Mouse (Mus musculus) MEL (cell line): ENCODE data around the gene Aim2. TPM values are rescaled to one million over a fixed set of nuclear protein-coding genes. Genes with fewer than 3 reads are reported as not detected.

ENCODE experiments used
- DNase-seq: peaks from one replicate; pipeline ENCODE4 v3.0.0; 2011; ENCODE audit warnings: low read depth, low spot score
- H3K27ac ChIP-seq: 2 replicates; pipeline ENCODE4 v1.5.1; 2012; ENCODE audit warnings: low read depth, mild to moderate bottlenecking, control low read depth, low read length, moderate library complexity; ENCODE audit not compliant: control insufficient read depth
- H3K27me3 ChIP-seq, 2 experiments: fragments of 150-350 bp in 1 of 2; sonication (generic) in 1 of 2; 2 replicates each; pipeline ENCODE4 v1.6.1; 2012; ENCODE audit warnings: low read length in 2 of 2, mild to moderate bottlenecking in 2 of 2, improper control_type of control experiment in 1 of 2, moderate library complexity in 1 of 2; ENCODE audit not compliant: insufficient read depth in 2 of 2, control insufficient read depth in 1 of 2
- H3K36me3 ChIP-seq, 2 experiments: 2 replicates each; pipeline ENCODE4 v1.6.1; 2012 to 2014; ENCODE audit warnings: low read length in 2 of 2, improper control_type of control experiment in 1 of 2, inconsistent platforms in 1 of 2, mild to moderate bottlenecking in 1 of 2; ENCODE audit not compliant: insufficient read depth in 2 of 2, control insufficient read depth in 1 of 2
- H3K4me1 ChIP-seq, 2 experiments: fragments of 150-350 bp in 1 of 2; sonication (generic) in 1 of 2; 2 replicates each; pipeline ENCODE4 v1.6.1; 2012; ENCODE audit warnings: low read length in 2 of 2, improper control_type of control experiment in 1 of 2, mild to moderate bottlenecking in 1 of 2; ENCODE audit not compliant: insufficient read depth in 2 of 2, control insufficient read depth in 1 of 2
- H3K4me3 ChIP-seq, 2 experiments: fragments of 150-350 bp in 1 of 2; sonication (generic) in 1 of 2; 2 replicates each; pipeline ENCODE4 v1.5.1; 2012; ENCODE audit warnings: low read depth in 2 of 2, low read length in 2 of 2, mild to moderate bottlenecking in 2 of 2, moderate library complexity in 2 of 2, control low read depth in 1 of 2, improper control_type of control experiment in 1 of 2; ENCODE audit not compliant: control insufficient read depth in 1 of 2, insufficient read depth in 1 of 2
- H3K79me2 ChIP-seq: 2 replicates; pipeline ENCODE4 v1.6.1; 2012; ENCODE audit warnings: mild to moderate bottlenecking, low read length, moderate library complexity; ENCODE audit not compliant: control insufficient read depth, poor library complexity, insufficient read depth
- H3K9ac ChIP-seq: 2 replicates; pipeline ENCODE4 v1.6.1; 2012; ENCODE audit warnings: low read depth, mild to moderate bottlenecking, control low read depth, low read length, moderate library complexity; ENCODE audit not compliant: control insufficient read depth, poor library complexity, severe bottlenecking
- H3K9me3 ChIP-seq: fragments of 150-350 bp; sonication (generic); replicated peaks from 2 replicates; pipeline ENCODE4 v1.6.1; 2012; ENCODE audit warnings: mild to moderate bottlenecking, low read length, improper control_type of control experiment, moderate library complexity; ENCODE audit not compliant: insufficient read depth
- BHLHE40 ChIP-seq: IDR thresholded peaks from 2 replicates; pipeline ENCODE4 v1.6.1; 2012; ENCODE audit warnings: low read depth, mild to moderate bottlenecking, inconsistent platforms, low read length, improper control_type of control experiment, borderline replicate concordance
- CHD2 ChIP-seq: IDR thresholded peaks from 2 replicates; pipeline ENCODE4 v1.6.1; 2011; ENCODE audit warnings: low read length, improper control_type of control experiment
- CTCF ChIP-seq, 3 experiments: IDR thresholded peaks in 2 of 3; conservative IDR thresholded peaks in 1 of 3; 2 replicates each; pipeline ENCODE4 v1.5.1; 2011 to 2012; ENCODE audit warnings: low read length in 3 of 3, low read depth in 2 of 3, mild to moderate bottlenecking in 2 of 3, improper control_type of control experiment in 1 of 3, inconsistent platforms in 1 of 3, mixed read lengths in 1 of 3, moderate library complexity in 1 of 3; ENCODE audit not compliant: control insufficient read depth in 1 of 3, insufficient read depth in 1 of 3, poor library complexity in 1 of 3, severe bottlenecking in 1 of 3
- E2F4 ChIP-seq: IDR thresholded peaks from 2 replicates; pipeline ENCODE4 v1.6.1; 2011; ENCODE audit warnings: low read depth, low read length, improper control_type of control experiment, borderline replicate concordance
- ELF1 ChIP-seq: IDR thresholded peaks from 2 replicates; pipeline ENCODE4 v1.6.1; 2014; ENCODE audit warnings: low read depth, mild to moderate bottlenecking, inconsistent platforms, low read length, improper control_type of control experiment, moderate library complexity
- ETS1 ChIP-seq: IDR thresholded peaks from 2 replicates; pipeline ENCODE4 v1.6.1; 2012; ENCODE audit warnings: low read depth, mild to moderate bottlenecking, inconsistent platforms, low read length, improper control_type of control experiment, moderate library complexity
- GABPA ChIP-seq: IDR thresholded peaks from 2 replicates; pipeline ENCODE4 v1.6.1; 2012; ENCODE audit warnings: low read depth, mild to moderate bottlenecking, inconsistent platforms, low read length, improper control_type of control experiment, moderate library complexity
- HCFC1 ChIP-seq: IDR thresholded peaks from 2 replicates; pipeline ENCODE4 v1.6.1; 2012; ENCODE audit warnings: low read depth, mild to moderate bottlenecking, inconsistent platforms, low read length, improper control_type of control experiment, moderate library complexity
- MAZ ChIP-seq: IDR thresholded peaks from 2 replicates; pipeline ENCODE4 v1.6.1; 2012; ENCODE audit warnings: low read depth, mild to moderate bottlenecking, inconsistent platforms, low read length, improper control_type of control experiment
- MXI1 ChIP-seq: IDR thresholded peaks from 2 replicates; pipeline ENCODE4 v1.6.1; 2011; ENCODE audit warnings: mild to moderate bottlenecking, low read depth, low read length, improper control_type of control experiment
- MYB ChIP-seq: IDR thresholded peaks from 2 replicates; pipeline ENCODE4 v1.6.1; 2011; ENCODE audit warnings: mild to moderate bottlenecking, low read depth, low read length, improper control_type of control experiment
- MYC ChIP-seq: IDR thresholded peaks from 2 replicates; pipeline ENCODE4 v1.6.1; 2011; ENCODE audit warnings: low read depth, mild to moderate bottlenecking, low read length, improper control_type of control experiment, moderate library complexity
- NELFE ChIP-seq: IDR thresholded peaks from 2 replicates; pipeline ENCODE4 v1.6.1; 2011; ENCODE audit warnings: low read depth, low read length, improper control_type of control experiment
- NRF1 ChIP-seq: IDR thresholded peaks from 2 replicates; pipeline ENCODE4 v1.6.1; 2014; ENCODE audit warnings: low read depth, mild to moderate bottlenecking, inconsistent platforms, low read length, improper control_type of control experiment, moderate library complexity; ENCODE audit not compliant: poor library complexity, insufficient read depth, severe bottlenecking
- POLR2AphosphoS2 ChIP-seq: IDR thresholded peaks from 2 replicates; pipeline ENCODE4 v1.6.1; 2011; ENCODE audit warnings: low read length, improper control_type of control experiment
- RAD21 ChIP-seq: IDR thresholded peaks from 2 replicates; pipeline ENCODE4 v1.6.1; 2011; ENCODE audit warnings: mild to moderate bottlenecking, low read depth, low read length, improper control_type of control experiment
- RCOR1 ChIP-seq: IDR thresholded peaks from 2 replicates; pipeline ENCODE4 v1.6.1; 2012; ENCODE audit warnings: low read depth, mild to moderate bottlenecking, inconsistent platforms, low read length, improper control_type of control experiment
- SIN3A ChIP-seq: IDR thresholded peaks from 2 replicates; pipeline ENCODE4 v1.6.1; 2012; ENCODE audit warnings: low read length, improper control_type of control experiment, inconsistent platforms
- SMC3 ChIP-seq: IDR thresholded peaks from 2 replicates; pipeline ENCODE4 v1.6.1; 2011; ENCODE audit warnings: low read depth, low read length, improper control_type of control experiment
- TAL1 ChIP-seq: IDR thresholded peaks from 2 replicates; pipeline ENCODE4 v1.6.1; 2012; ENCODE audit warnings: mild to moderate bottlenecking, inconsistent platforms, low read length, moderate library complexity, mixed read lengths
- UBTF ChIP-seq: IDR thresholded peaks from 2 replicates; pipeline ENCODE4 v1.6.1; 2012; ENCODE audit warnings: low read depth, mild to moderate bottlenecking, inconsistent platforms, low read length, improper control_type of control experiment, moderate library complexity, borderline replicate concordance; ENCODE audit not compliant: insufficient read depth
- USF1 ChIP-seq: IDR thresholded peaks from 2 replicates; pipeline ENCODE4 v1.6.1; 2014; ENCODE audit warnings: low read depth, mild to moderate bottlenecking, inconsistent platforms, low read length, improper control_type of control experiment, moderate library complexity
- ZC3H11A ChIP-seq: IDR thresholded peaks from 2 replicates; pipeline ENCODE4 v1.6.1; 2012; ENCODE audit warnings: low read depth, mild to moderate bottlenecking, inconsistent platforms, low read length, improper control_type of control experiment
- ZKSCAN1 ChIP-seq: IDR thresholded peaks from 2 replicates; pipeline ENCODE4 v1.6.1; 2012; ENCODE audit warnings: low read depth, mild to moderate bottlenecking, inconsistent platforms, low read length, improper control_type of control experiment, moderate library complexity
- ZNF384 ChIP-seq: IDR thresholded peaks from 2 replicates; pipeline ENCODE4 v1.6.1; 2012; ENCODE audit warnings: low read depth, mild to moderate bottlenecking, inconsistent platforms, low read length, improper control_type of control experiment
- polyA plus RNA-seq, 2 experiments: library from polyadenylated mRNA; stranded (reverse) in 1 of 2; unstranded in 1 of 2; fragments of >175 nt in 1 of 2; fragments of >200 nt in 1 of 2; gene quantifications; 2 replicates each; pipeline versions ENCODE4 v1.2.1 to v1.2.4; 2012; ENCODE audit warnings: low replicate concordance in 2 of 2, low read depth in 1 of 2; ENCODE audit not compliant: insufficient read length in 2 of 2, insufficient read depth in 1 of 2, missing spikeins in 1 of 2
- total RNA-seq: library from RNA; depleted of rRNA; stranded (reverse); fragments of 300-350 nt; gene quantifications from 2 replicates; pipeline ENCODE4 v1.2.3, GENCODE M21; 2012

Aim2 gene
- total and polyA plus RNA-seq, 3 experiments: 2.3 to 9.1 TPM; not detected in 1

GRCm38 (mm10) chr1:173374020-173374419 is 23.3 kb downstream of the Aim2 start:
- no peaks in the 10 kb centered on the region; a peak in 1 of 4 replicates for H3K36me3 ChIP-seq
- TF ChIP-seq ZKSCAN1 (no peak), TAL1 (no peak), MYC (no peak), ETS1 (no peak), MYB (no peak), CTCF (IDR thresholded peaks at IDR 0.05 in 2 of 3, conservative IDR thresholded peaks at IDR 0.05 in 1 of 3; ENCODE audit: control insufficient read depth in 1 of 3, insufficient read depth in 1 of 3, low read depth in 2 of 3, low read length in 3 of 3, poor library complexity in 1 of 3, severe bottlenecking in 1 of 3) (no peak), NRF1 (no peak), NELFE (no peak), MXI1 (no peak), UBTF (no peak)
- no peaks in the 10 kb centered on the region for H3K9me3 ChIP-seq
- H3K27me3 ChIP-seq: no peaks in the 10 kb centered on the region
- DNase-seq: no peak
- no peak overlapping the region for H3K9ac ChIP-seq
- no peaks in the 10 kb centered on the region for H3K79me2 ChIP-seq
- H3K27ac ChIP-seq: no peak overlapping the region
- no peak overlapping the region for H3K4me3 ChIP-seq
- H3K4me1 ChIP-seq: no peaks in the 10 kb centered on the region

GRCm38 (mm10) chr1:173377380-173378112 is 26.9 kb downstream of the Aim2 start:
- H3K27me3 ChIP-seq: no peaks in the 10 kb centered on the region
- no peaks in the 10 kb centered on the region for H3K79me2 ChIP-seq
- H3K27ac ChIP-seq: no peak overlapping the region
- no peaks in the 10 kb centered on the region for H3K9me3 ChIP-seq
- no peaks in the 10 kb centered on the region; a peak in 1 of 4 replicates for H3K36me3 ChIP-seq
- no peak overlapping the region for H3K9ac ChIP-seq
- TF ChIP-seq GABPA (no peak), ZC3H11A (peak; percentile 73), CHD2 (no peak), MYC (no peak), RCOR1 (no peak), POLR2AphosphoS2 (no peak), RAD21 (peak; percentile 67), ELF1 (no peak), ZKSCAN1 (no peak), USF1 (no peak), CTCF (IDR thresholded peaks at IDR 0.05 in 2 of 3, conservative IDR thresholded peaks at IDR 0.05 in 1 of 3; ENCODE audit: control insufficient read depth in 1 of 3, insufficient read depth in 1 of 3, low read depth in 2 of 3, low read length in 3 of 3, poor library complexity in 1 of 3, severe bottlenecking in 1 of 3) (peak in 2 of 3 experiments; percentile 57 to 78; a peak in 4 of 6 replicates), SIN3A (no peak), BHLHE40 (no peak), HCFC1 (no peak), UBTF (no peak), ZNF384 (no peak), E2F4 (no peak), MAZ (no peak), NRF1 (no peak), SMC3 (peak; percentile 80)
- peak; percentile 52 for DNase-seq
- 0 out of 4 replicates have a peak, but pooled peaks cover 0 to 4% of the 10 kb centered on the region in 2 experiments for H3K4me1 ChIP-seq
- H3K4me3 ChIP-seq: no peak overlapping the region
